Mouse (Mus musculus) 3134 (cell line): Measurements from ENCODE around the gene Tbata.

Source experiments
- DNase-seq: peaks from one replicate; pipeline ENCODE4 v3.0.0-alpha.2; 2011; ENCODE audit warnings: low spot score; ENCODE audit not compliant: insufficient read length; ENCODE audit errors: extremely low read depth

The Tbata gene

GRCm38 (mm10) chr10:61201596-61202318 is 30.0 kb downstream of the Tbata start:
- DNase-seq = no peak

- DNase-seq = no peak
Observed at GRCm38 (mm10) chr10:61203930-61204329, 32.2 kb downstream of the Tbata start.

- DNase-seq = no peak
Observed at GRCm38 (mm10) chr10:61208114-61208684, 36.4 kb downstream of the Tbata start.

- no peak for DNase-seq
Observed at GRCm38 (mm10) chr10:61211105-61211504, 39.4 kb downstream of the Tbata start.

GRCm38 (mm10) chr10:61211743-61212142 is 40.0 kb downstream of the Tbata start:
- DNase-seq = peak; percentile 29

- no peak for DNase-seq
Observed at GRCm38 (mm10) chr10:61212817-61213216, 41.1 kb downstream of the Tbata start.

GRCm38 (mm10) chr10:61215658-61216057 is 43.9 kb downstream of the Tbata start:
- no peak for DNase-seq

GRCm38 (mm10) chr10:61216163-61216562 is 44.4 kb downstream of the Tbata start:
- DNase-seq = no peak

- no peak for DNase-seq
Observed at GRCm38 (mm10) chr10:61219318-61219717, 47.6 kb downstream of the Tbata start.

- no peak for DNase-seq
Observed at GRCm38 (mm10) chr10:61225694-61226093, 53.9 kb downstream of the Tbata start.

- DNase-seq = no peak
Observed at GRCm38 (mm10) chr10:61226784-61227396, 55.1 kb downstream of the Tbata start.

GRCm38 (mm10) chr10:61231756-61232155 is 60.0 kb downstream of the Tbata start:
- DNase-seq = no peak

- no peak for DNase-seq
Observed at GRCm38 (mm10) chr10:61232858-61233567, 61.3 kb downstream of the Tbata start.

GRCm38 (mm10) chr10:61234319-61234718 is 62.6 kb downstream of the Tbata start:
- no peak for DNase-seq

GRCm38 (mm10) chr10:61235677-61236267 is 64.0 kb downstream of the Tbata start:
- DNase-seq = no peak

- DNase-seq = no peak
Observed at GRCm38 (mm10) chr10:61236683-61237390, 65.1 kb downstream of the Tbata start.

GRCm38 (mm10) chr10:61237391-61237785 is 65.6 kb downstream of the Tbata start:
- DNase-seq = no peak
